Mouse (Mus musculus) heart, postnatal 0 days (tissue): ENCODE data around the gene Rab33b. TPM values are rescaled to one million over a fixed set of nuclear protein-coding genes. Genes with fewer than 3 reads are reported as not detected.
A peak's percentile ranks its signal among the peaks of the same experiment; 100 is the strongest.
"Not testable (repeated sequence)": the region's sequence is repeated elsewhere in the genome, so short reads cannot be mapped to it uniquely, and the experiment has no call there.

Experiments used
- ATAC-seq: fragments of 200-750 bp; cut with Nextera tagmentation; 2 replicates; pipeline ENCODE4 v1.8.0; 2017; ENCODE audit warnings: low read depth, moderate number of reproducible peaks, moderate library complexity; ENCODE audit not compliant: insufficient read depth
- DNase-seq: peaks from one replicate; pipeline ENCODE4 v3.0.0-alpha.2; 2016; ENCODE audit warnings: low spot score
- H3K27ac ChIP-seq: fragments of 300-500 bp; sonication (generic); 2 replicates; pipeline ENCODE4 v1.5.1; 2014; ENCODE audit warnings: low read depth, mild to moderate bottlenecking
- H3K27me3 ChIP-seq: fragments of 300-500 bp; sonication (generic); 2 replicates; pipeline ENCODE4 v1.6.1; 2014; ENCODE audit warnings: low read length, mixed read lengths; ENCODE audit not compliant: control insufficient read depth, insufficient read depth
- H3K36me3 ChIP-seq: fragments of 300-500 bp; sonication (generic); replicated peaks from 2 replicates; pipeline ENCODE4 v1.6.1; 2014; ENCODE audit warnings: low read length, mixed read lengths; ENCODE audit not compliant: control insufficient read depth, insufficient read depth
- H3K4me1 ChIP-seq: fragments of 300-500 bp; sonication (generic); 2 replicates; pipeline ENCODE4 v1.6.1; 2014; ENCODE audit warnings: antibody characterized with exemption; ENCODE audit not compliant: control insufficient read depth, insufficient read depth
- H3K4me2 ChIP-seq: fragments of 300-500 bp; sonication (generic); 2 replicates; pipeline ENCODE4 v1.6.1; 2014; ENCODE audit warnings: low read depth, mild to moderate bottlenecking, low read length, moderate library complexity
- H3K4me3 ChIP-seq: fragments of 300-500 bp; sonication (generic); 2 replicates; pipeline ENCODE4 v1.5.1; 2014; ENCODE audit warnings: low read depth, low read length
- H3K9ac ChIP-seq: fragments of 300-500 bp; sonication (generic); replicated peaks from 2 replicates; pipeline ENCODE4 v1.6.1; 2014; ENCODE audit warnings: low read depth, low read length, mixed read lengths
- H3K9me3 ChIP-seq: fragments of 300-500 bp; sonication (generic); replicated peaks from 2 replicates; pipeline ENCODE4 v1.6.1; 2016; ENCODE audit warnings: low read length; ENCODE audit not compliant: control insufficient read depth
- CTCF ChIP-seq: IDR thresholded peaks from 2 replicates; pipeline ENCODE4 v1.5.1; 2016; ENCODE audit warnings: antibody characterized with exemption, control low read depth, low read depth
- EP300 ChIP-seq: IDR thresholded peaks from 2 replicates; pipeline ENCODE4 v1.6.1; 2016; ENCODE audit warnings: antibody characterized with exemption, low read depth
- WGBS: fragments of 180-500 bp; shearing (Covaris S2); extraction: QIAGEN DNeasy Blood & Tissue Kit; methylation state at CpG from one replicate; pipeline ENCODE4 v1.1.7; 2014; 5-methylcytosine and 5-hydroxymethylcytosine counted together
- polyA plus RNA-seq: library from polyadenylated mRNA; unstranded; fragments of >200 nt; fragmentation: Nextera tagmentation; extraction: Ambion mirVana; gene quantifications from 2 replicates; pipeline ENCODE4 v1.2.1, GENCODE M21; 2015
- total RNA-seq: library from RNA; depleted of rRNA; stranded (reverse); fragments of >200 nt; gene quantifications from 2 replicates; pipeline ENCODE4 v1.2.3, GENCODE M21; 2014; ENCODE audit warnings: low replicate concordance; rRNA removed

Rab33b gene
- 9.0 and 9.5 TPM in 2 replicates for total RNA-seq
- 11.3 and 12.7 TPM in 2 replicates for polyA plus RNA-seq

DNA sequence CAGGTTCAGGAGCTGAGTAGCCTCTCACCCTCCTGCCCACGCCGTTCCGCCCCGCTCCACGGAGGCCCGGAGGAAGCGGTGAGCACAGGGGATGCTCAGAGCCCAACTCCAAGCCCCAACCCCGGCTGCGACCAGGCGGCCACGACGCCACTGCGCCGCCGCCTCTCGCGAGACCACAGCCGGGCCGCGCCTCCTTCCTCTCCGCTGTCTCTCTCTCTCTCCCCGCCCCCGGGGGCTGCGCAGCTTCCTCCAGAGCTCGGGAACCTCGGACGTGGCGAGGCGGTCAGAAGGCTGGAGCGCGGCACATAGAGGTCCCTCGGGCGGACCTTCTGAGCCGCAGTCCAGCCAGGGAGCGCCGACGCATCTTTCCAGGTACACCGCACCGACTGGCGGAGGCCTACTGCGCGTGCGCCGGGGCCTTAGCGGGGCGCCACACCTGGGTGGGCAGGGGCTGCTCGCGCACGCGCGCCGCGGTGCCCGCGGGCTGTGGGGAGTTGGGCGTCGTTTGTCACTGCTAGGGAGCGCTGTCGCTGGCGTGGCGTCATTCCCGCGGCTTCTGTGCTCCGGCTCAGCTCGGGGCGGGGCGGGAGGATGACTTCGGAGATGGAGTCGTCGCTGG lies at the start of gene Rab33b:
Rab33b (plus strand) TSS at position 180 of the 619 bp plus-strand sequence.
- no peaks in the 10 kb centered on the region for H3K9me3 ChIP-seq
- WGBS, result under 1% methylated on average over 65 of the region's 70 CpGs
- no peaks in the 10 kb centered on the region for H3K36me3 ChIP-seq
- peak within 1 kb of the TSS; percentile 96 for H3K27ac ChIP-seq
- peak; percentile 97 for DNase-seq
- peak within 1 kb of the TSS; percentile 83 for H3K4me2 ChIP-seq
- peak; percentile 97 for ATAC-seq
- H3K4me3 ChIP-seq, result peak within 1 kb of the TSS; percentile 69
- peak within 1 kb of the TSS; percentile 88 for H3K9ac ChIP-seq
- TF ChIP-seq CTCF (peak; percentile 21; the same call in 1 of the 2 replicates), EP300 (peak; percentile 96; the same call in 1 of the 2 replicates)
- no peaks in the 10 kb centered on the region for H3K27me3 ChIP-seq
- peaks cover 13% of the 10 kb centered on the region for H3K4me1 ChIP-seq

DNA sequence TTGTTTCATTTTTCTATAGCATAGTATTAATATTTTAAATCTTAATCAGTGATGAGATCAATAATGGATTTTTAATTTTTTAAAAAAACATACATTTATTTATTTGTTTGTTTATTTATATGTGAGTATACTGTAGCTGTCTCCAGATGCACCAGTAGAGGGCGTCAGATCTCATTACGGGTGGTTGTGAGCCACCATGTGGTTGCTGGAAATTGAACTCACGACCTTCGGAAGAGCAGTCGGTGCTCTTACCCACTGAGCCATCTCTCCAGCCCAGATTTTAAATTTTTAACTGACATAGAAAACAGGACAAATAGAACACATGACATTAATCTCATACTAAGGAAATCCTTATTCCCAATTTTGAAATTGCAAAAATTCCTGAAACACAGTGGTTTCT lies 49.4 kb upstream of the Rab33b start:
- H3K27ac ChIP-seq, H3K4me2 ChIP-seq, H3K27me3 ChIP-seq, H3K4me1 ChIP-seq, H3K9ac ChIP-seq, H3K9me3 ChIP-seq, H3K4me3 ChIP-seq, H3K36me3 ChIP-seq, DNase-seq, ATAC-seq: not testable (repeated sequence)
- WGBS, result 86% methylated on average over 5 of the region's 5 CpGs

DNA sequence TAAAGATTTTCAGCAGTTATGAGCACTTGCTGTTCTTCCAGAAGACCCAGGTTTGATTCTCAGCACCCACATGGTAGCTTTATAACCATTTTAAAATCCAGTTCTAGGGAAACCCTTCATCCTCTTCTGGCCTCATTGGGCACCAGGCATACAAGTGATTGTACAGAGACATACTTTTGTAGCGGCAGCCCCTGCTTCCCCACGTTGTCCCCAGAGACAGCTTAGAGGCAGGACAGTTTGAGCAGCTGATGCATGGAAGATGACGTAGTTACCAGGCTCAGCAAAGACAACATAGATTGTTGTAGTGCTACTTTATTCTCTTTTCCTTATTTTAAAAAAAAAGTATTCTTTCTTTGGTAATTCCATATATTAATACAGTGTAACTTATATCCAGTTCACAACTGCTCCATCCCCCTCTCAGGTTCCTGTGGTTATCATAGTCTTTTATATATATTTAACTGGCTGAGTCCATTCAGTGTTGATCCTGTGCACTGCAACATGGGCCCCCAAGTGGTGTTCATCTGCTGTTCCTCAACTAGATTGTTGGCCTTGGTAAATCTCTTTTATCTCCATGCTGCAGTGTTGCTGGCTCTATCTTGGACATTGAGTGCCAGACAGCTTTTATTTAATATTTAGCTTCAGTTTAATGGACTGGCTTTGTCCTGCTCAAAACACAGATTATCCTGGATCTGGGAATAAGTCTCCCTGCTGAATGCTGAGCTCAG lies 48.7 kb upstream of the Rab33b start:
- no peaks in the 10 kb centered on the region for H3K9me3 ChIP-seq
- 91% methylated on average over 3 of the region's 3 CpGs for WGBS
- ATAC-seq (no peak), DNase-seq (no peak)
- no peaks in the 10 kb centered on the region for H3K4me1 ChIP-seq
- H3K36me3 ChIP-seq, result peaks cover 4% of the 10 kb centered on the region; the same call in 1 of the 2 replicates
- H3K27me3 ChIP-seq, result no peaks in the 10 kb centered on the region
- H3K27ac ChIP-seq, result no peak overlapping the region
- H3K4me2 ChIP-seq, result no peak overlapping the region
- TF ChIP-seq EP300, result no peak
- TF ChIP-seq CTCF, result no peak
- no peak overlapping the region for H3K9ac ChIP-seq
- H3K4me3 ChIP-seq, result no peak overlapping the region

DNA sequence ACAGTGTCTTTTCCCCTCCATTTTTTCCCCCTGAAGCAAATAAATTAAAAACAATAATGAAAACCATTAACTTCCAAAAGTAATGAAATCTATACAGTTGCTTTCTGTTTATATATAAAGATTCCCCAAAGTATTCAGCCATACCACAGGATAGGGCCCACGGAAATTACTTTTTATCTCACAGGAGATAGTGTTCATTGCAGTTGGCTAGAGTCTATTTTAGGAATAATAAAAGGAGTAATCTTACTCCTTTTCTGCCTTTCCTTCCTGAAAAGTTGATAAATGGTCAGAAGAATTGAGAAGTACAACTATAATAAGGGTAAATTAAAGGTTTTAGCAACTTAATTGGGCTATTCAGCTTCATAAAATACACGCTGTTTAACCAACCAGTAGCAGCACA lies 15.2 kb upstream of the Rab33b start:
- no peaks in the 10 kb centered on the region for H3K27me3 ChIP-seq
- no peak for DNase-seq
- no peaks in the 10 kb centered on the region for H3K9me3 ChIP-seq
- 59% methylated on average over 2 of the region's 2 CpGs for WGBS
- H3K4me1 ChIP-seq, result no peaks in the 10 kb centered on the region
- no peak overlapping the region for H3K9ac ChIP-seq
- TF ChIP-seq EP300 (no peak), CTCF (no peak)
- H3K4me2 ChIP-seq, result no peak overlapping the region
- H3K36me3 ChIP-seq, result peaks cover 82% of the 10 kb centered on the region
- no peak overlapping the region for H3K4me3 ChIP-seq
- no peak for ATAC-seq
- no peak overlapping the region for H3K27ac ChIP-seq

DNA sequence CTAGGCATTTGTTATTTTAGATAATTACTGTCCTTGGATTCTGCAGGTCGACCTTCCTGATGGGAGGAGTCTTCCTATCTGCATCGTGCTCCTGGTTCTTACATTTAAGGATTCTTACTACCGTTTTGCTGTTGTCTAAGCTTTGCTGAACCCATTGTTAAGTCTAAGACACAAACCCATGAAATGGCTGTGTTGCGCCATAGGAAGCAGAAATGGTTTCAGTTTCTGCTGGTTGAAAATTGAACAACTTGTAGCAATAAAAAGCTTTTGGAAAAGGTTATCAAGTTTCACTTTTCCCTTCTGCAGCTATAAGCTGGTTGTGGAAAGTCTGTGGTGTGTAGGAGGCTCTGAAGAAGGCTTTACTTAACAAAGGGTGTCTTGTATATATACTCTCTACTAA lies 8.0 kb upstream of the Rab33b start:
- no peak for DNase-seq
- Histone ChIP-seq H3K27me3 (no peaks in the 10 kb centered on the region), H3K4me1 (no peaks in the 10 kb centered on the region), H3K36me3 (peaks cover 51% of the 10 kb centered on the region), H3K27ac (no peak overlapping the region), H3K4me3 (no peak overlapping the region), H3K9ac (no peak overlapping the region), H3K4me2 (no peak overlapping the region), H3K9me3 (no peaks in the 10 kb centered on the region)
- no peak for ATAC-seq
- no peak for TF ChIP-seq EP300
- TF ChIP-seq CTCF, result no peak
- WGBS, result 73% methylated on average over 4 of the region's 4 CpGs
